Mouse (Mus musculus): ENCODE measurements at regions not wholly inside any gene's neighbourhood (a gene's known extent, or its start where the extent isn't known, plus 50 kb on each side); places are given as distances from the start of the nearest gene placed in this dataset.

- TF ChIP-seq EP300 (IDR thresholded peaks at IDR 0.05; ENCODE audit: low read depth) = no peak
- no peak for TF ChIP-seq CTCF (IDR thresholded peaks at IDR 0.05; ENCODE audit: low read depth)
These were observed 118.4 kb upstream of the Gnao1 start for GRCm38 (mm10) chr8:93691375-93691774.

Measured in heart, postnatal 0 days (tissue).